ENCODE assay signal across 11 mouse cellular contexts in genomic region chr4:117890750-117891149, GRCm38 (mm10). TPM values are rescaled to one million over a fixed set of nuclear protein-coding genes. Genes with fewer than 3 reads are reported as not detected.
DNase-seq lines count a peak whose midpoint lies in the region; ATAC-seq and TF ChIP-seq lines count a peak whose summit lies in the region.
"Had no signal": no experiment of that assay in that cellular context is flagged by ENCODE, and none has a peak within 500 bp of the region (broad histone marks: within the 10 kb centered on the region; RNA-seq: fewer than 3 reads in every experiment).

No protein-coding gene starts in this region.

- peak overlapping the region; percentile 71 for H3K4me2 ChIP-seq in heart, embryonic 11.5 days
- peak overlapping the region; percentile 92 for H3K4me2 ChIP-seq in forebrain, embryonic 15.5 days (replicated peaks)
- H3K4me2 ChIP-seq in liver, embryonic 16.5 days (ENCODE audit: low read depth, low read length), result peak overlapping the region; percentile 83

- H3K36me3 ChIP-seq in heart, embryonic 11.5 days (ENCODE audit: control insufficient read depth, insufficient read depth, low read length), result peaks cover 5% of the 10 kb centered on the region
- H3K36me3 ChIP-seq in E14TG2a.4 (ENCODE audit: insufficient read depth, low read length), result peaks cover 59% of the 10 kb centered on the region
- H3K36me3 ChIP-seq in forebrain, embryonic 15.5 days, result peaks cover 26% of the 10 kb centered on the region
- H3K36me3 ChIP-seq in liver, embryonic 16.5 days (ENCODE audit: control insufficient read depth, insufficient read depth), result peaks cover under 1% of the 10 kb centered on the region

- intact Hi-C loops in heart, postnatal 36 days (cut with DNase I), result no loop called here

- peaks cover 9% of the 10 kb centered on the region for H3K4me1 ChIP-seq in heart, embryonic 11.5 days (ENCODE audit: control insufficient read depth, insufficient read depth, low read length)
- H3K4me1 ChIP-seq in E14TG2a.4 (replicated peaks; ENCODE audit: low read depth, low read length), result peaks cover 52% of the 10 kb centered on the region
- peaks cover 30% of the 10 kb centered on the region for H3K4me1 ChIP-seq in forebrain, embryonic 15.5 days
- peaks cover 22% of the 10 kb centered on the region for H3K4me1 ChIP-seq in liver, embryonic 16.5 days (ENCODE audit: control insufficient read depth, low read depth, low read length)

- H3K4me3 ChIP-seq in heart, embryonic 11.5 days (ENCODE audit: low read depth, low read length), result no peak overlapping the region
- peak overlapping the region; percentile 98 for H3K4me3 ChIP-seq in E14TG2a.4 (replicated peaks; ENCODE audit: low read length)
- peak overlapping the region; percentile 77; the same call in 1 of the 2 replicates for H3K4me3 ChIP-seq in forebrain, embryonic 15.5 days
- peak overlapping the region; percentile 83 for H3K4me3 ChIP-seq in liver, embryonic 16.5 days (ENCODE audit: low read depth, low read length)

- DNase-seq in heart, postnatal 36 days, result no peak
- no peak for DNase-seq in layer of hippocampus, adult 9-10 months (ENCODE audit: low spot score)
- no peak for DNase-seq in T-cell, adult 2 months (ENCODE audit: low spot score)
- DNase-seq in thymus, postnatal 10 days (ENCODE audit: low spot score in 2 of 2), result no peak
- DNase-seq: gastrocnemius, adult 2 months; retina, postnatal 1 day had no signal

- no peak for ATAC-seq in heart, embryonic 11.5 days (replicated peaks; ENCODE audit: insufficient number of reproducible peaks, low FRiP score, low TSS enrichment)
- no peak for ATAC-seq in forebrain, embryonic 15.5 days (replicated peaks)
- no peak for ATAC-seq in liver, embryonic 16.5 days (ENCODE audit: low read depth)

- H3K27ac ChIP-seq in heart, embryonic 11.5 days (ENCODE audit: low read depth, low read length), result no peak overlapping the region
- no peak overlapping the region for H3K27ac ChIP-seq in forebrain, embryonic 15.5 days (replicated peaks)
- no peak overlapping the region for H3K27ac ChIP-seq in liver, embryonic 16.5 days (ENCODE audit: low read length)

- H3K9me3 ChIP-seq in heart, embryonic 11.5 days (replicated peaks; ENCODE audit: control insufficient read depth, low read length), result no peaks in the 10 kb centered on the region
- no peaks in the 10 kb centered on the region for H3K9me3 ChIP-seq in E14TG2a.4 (ENCODE audit: low read length)
- no peaks in the 10 kb centered on the region for H3K9me3 ChIP-seq in forebrain, embryonic 15.5 days
- no peaks in the 10 kb centered on the region for H3K9me3 ChIP-seq in liver, embryonic 16.5 days (replicated peaks; ENCODE audit: control insufficient read depth, low read length)

- H3K27me3 ChIP-seq in heart, embryonic 11.5 days (ENCODE audit: control insufficient read depth, insufficient read depth, low read length), result no peaks in the 10 kb centered on the region
- H3K27me3 ChIP-seq in E14TG2a.4 (ENCODE audit: insufficient read depth, low read length), result no peaks in the 10 kb centered on the region
- no peaks in the 10 kb centered on the region for H3K27me3 ChIP-seq in forebrain, embryonic 15.5 days
- no peaks in the 10 kb centered on the region for H3K27me3 ChIP-seq in liver, embryonic 16.5 days (ENCODE audit: control insufficient read depth, insufficient read depth, low read depth, low read length)

- no peak for TF ChIP-seq CTCF in E14TG2a.4 (conservative IDR thresholded peaks at IDR 0.05; ENCODE audit: low read length)

- 87% methylated on average over 8 of the region's 8 CpGs for WGBS in heart, embryonic 11.5 days (ENCODE audit: insufficient replicate concordance)
- WGBS in forebrain, embryonic 15.5 days, result 59% methylated on average over 8 of the region's 8 CpGs
- WGBS in liver, embryonic 16.5 days (ENCODE audit: insufficient replicate concordance), result 79% methylated on average over 8 of the region's 8 CpGs

- no peak overlapping the region for H3K9ac ChIP-seq in heart, embryonic 11.5 days (ENCODE audit: low read depth, low read length)
- no peak overlapping the region for H3K9ac ChIP-seq in forebrain, embryonic 15.5 days (replicated peaks)
- H3K9ac ChIP-seq in liver, embryonic 16.5 days (ENCODE audit: low read depth, low read length), result no peak overlapping the region

RNA-seq across cellular contexts. Expression of gene Dph2, which starts 1.1 kb away (rescaled TPM):
- polyA plus RNA-seq in heart, embryonic 11.5 days (2014; fragmentation: Nextera tagmentation; extraction: Ambion mirVana), result 12.7 and 14.2 TPM in 2 replicates
- total RNA-seq in heart, postnatal 36 days (2021), result 1 to 10 TPM; 2.9 to 5.0 TPM
- polyA plus RNA-seq in forebrain, embryonic 15.5 days (2015; fragmentation: Nextera tagmentation; extraction: Ambion mirVana), result 26.8 and 29.4 TPM in 2 replicates
- 5.1 and 5.8 TPM in 2 replicates for polyA plus RNA-seq in liver, embryonic 16.5 days (2015; fragmentation: Nextera tagmentation; extraction: Ambion mirVana)

RNA-seq across cellular contexts. Expression of gene Atp6v0b, which starts 3.6 kb away (rescaled TPM):
- polyA plus RNA-seq in heart, embryonic 11.5 days (2014; fragmentation: Nextera tagmentation; extraction: Ambion mirVana), result 194 and 197 TPM in 2 replicates
- total RNA-seq in heart, postnatal 36 days (2021), result 100 to 1,000 TPM; 116 to 120 TPM
- polyA plus RNA-seq in forebrain, embryonic 15.5 days (2015; fragmentation: Nextera tagmentation; extraction: Ambion mirVana), result 460 and 461 TPM in 2 replicates
- polyA plus RNA-seq in liver, embryonic 16.5 days (2015; fragmentation: Nextera tagmentation; extraction: Ambion mirVana), result 160 and 165 TPM in 2 replicates

RNA-seq across cellular contexts. Expression of gene B4galt2, which starts 7.5 kb away (rescaled TPM):
- polyA plus RNA-seq in heart, embryonic 11.5 days (2014; fragmentation: Nextera tagmentation; extraction: Ambion mirVana), result 13.8 and 14.1 TPM in 2 replicates
- total RNA-seq in heart, postnatal 36 days (2021), result 1 to 10 TPM; 4.7 to 5.2 TPM
- polyA plus RNA-seq in forebrain, embryonic 15.5 days (2015; fragmentation: Nextera tagmentation; extraction: Ambion mirVana), result 45.2 and 52.6 TPM in 2 replicates
- 0.76 and 1.3 TPM in 2 replicates for polyA plus RNA-seq in liver, embryonic 16.5 days (2015; fragmentation: Nextera tagmentation; extraction: Ambion mirVana)

RNA-seq across cellular contexts. Expression of gene Ccdc24, which starts 18.4 kb away (rescaled TPM):
- polyA plus RNA-seq in heart, embryonic 11.5 days (2014; fragmentation: Nextera tagmentation; extraction: Ambion mirVana), result 0.56 and 0.90 TPM in 2 replicates
- under 1 TPM; 0.08 to 0.33 TPM for total RNA-seq in heart, postnatal 36 days (2021)
- 1.1 and 1.7 TPM in 2 replicates for polyA plus RNA-seq in forebrain, embryonic 15.5 days (2015; fragmentation: Nextera tagmentation; extraction: Ambion mirVana)
- polyA plus RNA-seq in liver, embryonic 16.5 days (2015; fragmentation: Nextera tagmentation; extraction: Ambion mirVana), result 0.88 and 1.1 TPM in 2 replicates
- total RNA-seq: liver, adult 2 months had no signal

RNA-seq across cellular contexts. Expression of gene Ipo13, which starts 24.0 kb away (rescaled TPM):
- 31.6 and 37.4 TPM in 2 replicates for polyA plus RNA-seq in heart, embryonic 11.5 days (2014; fragmentation: Nextera tagmentation; extraction: Ambion mirVana)
- total RNA-seq in heart, postnatal 36 days (2021), result 10 to 100 TPM; 74.0 to 80.7 TPM
- polyA plus RNA-seq in forebrain, embryonic 15.5 days (2015; fragmentation: Nextera tagmentation; extraction: Ambion mirVana), result 69.3 and 75.5 TPM in 2 replicates
- 17.4 and 17.5 TPM in 2 replicates for polyA plus RNA-seq in liver, embryonic 16.5 days (2015; fragmentation: Nextera tagmentation; extraction: Ambion mirVana)
